Mouse (Mus musculus): Measurements from ENCODE around the gene Iqsec1.
A peak's percentile ranks its signal among the peaks of the same experiment; 100 is the strongest.

Iqsec1 gene

GRCm38 (mm10) chr6:90815341-90815740 is 173.1 kb downstream of the Iqsec1 start:
- DNase-seq (ENCODE audit: low spot score): no peak

DNA sequence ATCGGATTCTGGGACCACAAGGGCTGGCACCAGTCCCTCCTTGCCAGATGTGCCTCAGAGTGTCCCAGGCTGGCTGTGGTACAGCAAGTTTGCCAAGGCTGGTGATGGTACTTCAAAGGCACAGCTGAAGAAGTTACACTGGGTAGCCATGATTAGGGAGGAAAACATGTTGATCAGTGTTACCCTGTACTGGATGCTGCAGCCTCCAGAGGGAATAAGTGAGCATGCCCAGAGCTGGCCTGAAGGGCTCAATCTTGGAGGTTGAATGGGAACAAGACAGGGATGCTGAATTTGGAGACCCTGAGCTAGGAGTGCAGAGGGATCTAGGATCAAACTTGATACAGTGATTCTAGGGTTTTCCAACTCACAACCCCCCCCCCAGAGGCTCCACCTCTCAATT is 175.0 kb downstream of the Iqsec1 start:
- no peak for DNase-seq (ENCODE audit: low spot score)

DNA sequence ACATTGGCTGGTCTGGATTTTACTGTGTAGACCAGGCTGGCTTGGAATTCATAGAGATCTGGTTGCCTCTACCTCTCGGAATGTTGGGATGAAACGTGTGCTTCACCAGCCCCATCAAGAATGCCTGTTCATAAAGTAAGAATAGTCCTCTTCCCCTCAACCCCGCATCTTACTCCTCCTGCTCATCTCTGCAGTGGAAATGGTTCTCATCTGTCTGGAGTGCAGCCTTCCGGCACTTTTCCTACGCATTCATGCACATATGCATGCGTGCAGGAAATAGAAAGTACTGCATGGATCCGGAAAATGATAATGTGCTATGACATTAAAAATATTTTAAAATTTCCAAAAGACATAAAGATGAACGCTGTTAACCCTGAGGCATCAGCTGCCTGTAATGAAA is 175.9 kb downstream of the Iqsec1 start:
- no peak for DNase-seq (ENCODE audit: low spot score)

GRCm38 (mm10) chr6:90812072-90812471 is 176.4 kb downstream of the Iqsec1 start:
- no peak for DNase-seq (ENCODE audit: low spot score)

DNA sequence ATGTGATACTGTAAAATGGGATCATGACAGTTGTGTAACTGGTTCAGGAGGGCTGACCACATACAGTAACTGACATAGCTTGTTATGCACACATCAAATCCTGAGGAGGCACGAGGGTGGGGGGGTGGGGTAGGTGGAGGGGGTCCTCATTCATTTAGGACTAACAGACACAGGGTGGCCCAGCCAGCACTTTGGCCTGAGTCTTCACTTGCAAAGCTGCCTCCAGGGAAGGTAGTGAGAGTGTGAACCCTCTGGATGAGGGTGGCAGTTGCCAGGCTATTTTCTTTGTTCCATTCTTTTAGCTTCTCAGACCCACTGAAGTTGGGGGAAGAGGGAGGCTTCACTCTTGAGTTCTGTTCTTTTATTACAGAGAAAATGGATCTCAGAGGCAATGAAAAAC is 177.9 kb downstream of the Iqsec1 start:
- DNase-seq (ENCODE audit: low spot score): no peak

DNA sequence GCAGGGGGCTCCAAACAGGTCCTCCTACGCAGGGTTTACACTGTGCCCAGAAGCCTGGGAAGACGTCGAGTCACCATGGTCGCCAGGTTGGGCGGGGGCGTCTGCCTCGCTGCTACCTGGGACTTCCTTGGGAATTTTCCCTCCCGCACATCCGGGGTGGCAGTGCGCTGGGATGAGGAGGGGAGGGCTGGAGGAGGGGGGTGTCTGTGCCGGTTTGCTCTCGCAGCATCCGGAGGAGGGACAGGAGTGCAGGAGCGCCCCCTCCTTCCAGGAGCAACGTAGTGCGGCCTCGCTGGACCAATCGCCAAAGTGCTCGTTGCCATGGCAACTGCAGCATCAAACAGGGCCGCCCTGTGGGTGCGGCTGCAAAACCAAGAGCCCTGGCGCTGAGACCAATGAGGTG is 178.5 kb downstream of the Iqsec1 start:
- DNase-seq (ENCODE audit: low spot score): peak; percentile 49

DNA sequence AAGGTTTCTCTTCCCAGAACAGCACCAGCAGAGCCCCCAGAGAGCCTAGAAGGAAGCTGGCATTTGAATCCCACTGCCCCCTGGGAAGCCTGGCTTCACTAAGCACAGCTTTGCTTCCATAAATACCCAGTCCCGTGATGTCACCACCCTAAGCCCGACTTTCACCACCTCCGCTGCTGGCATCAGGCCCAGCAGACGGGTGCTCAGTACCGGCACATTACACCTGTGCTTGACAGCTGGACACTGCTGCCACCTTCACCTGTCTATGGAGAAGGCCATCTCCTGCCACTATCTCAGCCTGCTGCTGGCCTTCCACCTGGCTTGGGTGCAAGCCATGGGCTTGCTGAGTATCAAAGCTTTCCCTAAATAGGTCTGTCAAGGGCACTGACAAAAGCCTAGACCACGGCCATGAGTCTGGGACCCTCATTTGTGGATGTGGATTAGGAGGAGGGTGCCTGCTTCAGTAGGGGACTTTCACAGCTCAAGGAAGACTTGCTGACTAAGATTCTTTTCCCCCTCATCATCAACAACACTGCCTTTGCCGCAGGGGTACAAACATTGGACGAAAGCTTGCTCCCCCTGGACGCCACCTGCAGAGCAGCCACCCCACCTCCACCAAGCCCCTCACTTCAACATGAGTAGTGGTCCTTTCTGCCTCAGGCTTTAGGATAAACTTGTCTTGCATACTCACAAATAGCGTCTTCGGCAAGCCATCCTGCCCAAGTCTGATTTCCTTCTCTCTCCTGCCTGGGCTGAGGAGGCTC is 179.2 kb downstream of the Iqsec1 start:
- no peak for DNase-seq (ENCODE audit: low spot score)

GRCm38 (mm10) chr6:90808544-90808943 is 179.9 kb downstream of the Iqsec1 start:
- DNase-seq (ENCODE audit: low spot score): no peak

DNA sequence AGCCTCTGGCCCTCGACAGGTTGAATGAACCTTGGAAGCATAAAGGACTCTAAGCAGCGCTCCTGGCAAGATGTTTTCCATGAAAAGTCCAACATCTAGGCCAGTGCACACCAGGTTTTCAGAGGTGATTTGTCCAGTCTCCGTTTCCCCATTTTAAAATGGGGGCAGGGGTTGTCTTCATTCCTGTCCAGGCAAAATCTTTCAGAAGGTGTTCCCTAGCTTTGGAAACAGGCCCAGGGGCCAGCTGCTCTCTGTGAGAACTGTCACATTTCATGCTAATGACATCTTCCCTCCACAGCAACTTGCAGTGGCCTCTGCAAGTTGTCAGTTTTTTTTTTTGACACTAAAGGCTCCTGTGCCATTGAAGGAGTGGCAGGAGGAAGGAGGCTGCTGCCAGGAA is 180.4 kb downstream of the Iqsec1 start:
- DNase-seq (ENCODE audit: low spot score): no peak

- DNase-seq (ENCODE audit: low spot score): no peak
Observed at GRCm38 (mm10) chr6:90807581-90807980, 180.9 kb downstream of the Iqsec1 start.

- DNase-seq (ENCODE audit: low spot score): no peak
Observed at GRCm38 (mm10) chr6:90806743-90807142, 181.7 kb downstream of the Iqsec1 start.

- DNase-seq (ENCODE audit: low spot score): no peak
Observed at GRCm38 (mm10) chr6:90805101-90805500, 183.4 kb downstream of the Iqsec1 start.

DNA sequence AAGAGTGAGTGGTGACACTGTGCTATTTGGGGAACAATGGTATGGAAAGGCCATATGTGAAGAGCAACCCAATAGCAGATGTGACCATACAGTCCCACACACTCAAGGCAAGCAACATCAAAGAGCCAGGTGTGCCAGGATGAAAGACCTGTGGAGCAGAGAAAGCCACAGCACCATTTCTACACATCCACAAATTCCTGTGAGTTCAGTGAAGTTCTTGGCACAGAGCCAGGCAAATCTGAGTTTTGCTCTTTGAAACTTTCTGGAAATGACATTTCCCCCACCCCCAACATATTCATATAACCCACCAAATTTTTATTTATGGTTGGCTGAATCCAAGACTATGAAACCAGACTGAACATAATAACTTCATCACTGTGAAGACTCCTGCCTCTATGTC is 183.8 kb downstream of the Iqsec1 start:
- no peak for DNase-seq (ENCODE audit: low spot score)

- DNase-seq (ENCODE audit: low spot score): no peak
Observed at GRCm38 (mm10) chr6:90802604-90803003, 185.9 kb downstream of the Iqsec1 start.

GRCm38 (mm10) chr6:90802058-90802457 is 186.4 kb downstream of the Iqsec1 start:
- no peak for DNase-seq (ENCODE audit: low spot score)

- DNase-seq (ENCODE audit: low spot score): no peak
Observed at GRCm38 (mm10) chr6:90800825-90801224, 187.7 kb downstream of the Iqsec1 start.

DNA sequence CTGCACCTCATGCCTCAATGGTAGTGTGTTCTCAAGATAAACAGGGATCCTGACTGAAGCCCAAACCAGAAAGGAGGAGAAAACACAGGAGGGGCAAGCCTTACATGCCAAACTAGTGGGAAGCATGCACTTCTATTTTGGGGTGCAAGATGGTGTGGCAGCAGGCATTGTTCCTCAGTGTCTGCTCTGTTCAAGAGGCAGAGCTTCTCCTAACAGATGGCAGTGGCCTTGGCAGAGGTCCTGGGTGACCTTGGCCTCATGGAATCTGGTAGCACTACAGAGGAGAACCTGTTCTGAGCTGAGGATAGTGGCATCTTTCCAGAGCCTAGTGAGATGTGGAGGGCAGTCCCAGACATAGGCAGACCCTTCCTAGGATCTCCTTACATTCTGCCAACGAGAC is 189.4 kb downstream of the Iqsec1 start:
- no peak for DNase-seq (ENCODE audit: low spot score)

GRCm38 (mm10) chr6:90798201-90798600 is 190.3 kb downstream of the Iqsec1 start:
- no peak for DNase-seq (ENCODE audit: low spot score)

GRCm38 (mm10) chr6:90796902-90797596 is 191.4 kb downstream of the Iqsec1 start:
- DNase-seq (ENCODE audit: low spot score): no peak

- DNase-seq (ENCODE audit: low spot score): no peak
Observed at GRCm38 (mm10) chr6:90790901-90791300, 197.6 kb downstream of the Iqsec1 start.

GRCm38 (mm10) chr6:90789520-90789919 is 199.0 kb downstream of the Iqsec1 start:
- no peak for DNase-seq (ENCODE audit: low spot score)

- no peak for DNase-seq (ENCODE audit: low spot score)
Observed at GRCm38 (mm10) chr6:90787587-90787986, 200.9 kb downstream of the Iqsec1 start.

DNA sequence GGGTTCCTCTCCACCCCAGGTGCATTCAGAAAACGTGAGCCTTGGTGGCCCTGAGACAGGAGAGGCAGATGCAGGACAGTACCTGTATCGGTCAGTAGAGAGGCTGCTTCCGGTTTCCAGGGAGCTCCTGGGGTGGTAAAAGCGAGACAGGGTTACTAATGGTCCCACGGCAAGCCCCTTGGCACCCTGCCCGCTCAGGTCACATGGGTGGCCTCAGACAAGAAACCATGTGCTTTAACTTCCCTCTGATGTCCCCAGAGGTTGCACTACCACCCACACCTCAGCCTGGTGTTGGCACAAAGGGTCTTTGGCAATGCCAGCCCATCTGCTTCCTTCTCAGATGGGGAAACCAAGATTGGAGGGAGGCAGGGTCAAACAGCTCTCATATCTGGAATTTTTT is 201.4 kb downstream of the Iqsec1 start:
- no peak for DNase-seq (ENCODE audit: low spot score)

DNA sequence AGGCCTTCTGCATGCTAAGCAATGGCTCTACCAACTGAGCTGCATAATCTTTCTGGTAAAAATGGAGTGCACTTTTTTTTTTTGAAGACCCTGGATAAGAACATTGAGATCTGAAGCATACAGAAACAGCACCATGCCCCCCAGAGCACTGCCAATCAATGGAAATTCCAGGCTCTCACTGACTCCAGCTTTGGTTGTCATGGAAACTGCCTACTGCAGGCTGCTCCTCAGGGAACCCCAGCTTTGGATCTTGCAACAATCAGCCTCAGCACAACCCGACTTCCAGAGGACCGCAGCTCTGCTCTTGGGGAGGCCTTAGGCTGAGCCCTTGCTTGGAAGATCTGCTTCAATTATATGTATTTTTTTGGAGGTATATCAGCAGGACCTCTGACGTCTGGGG is 201.9 kb downstream of the Iqsec1 start:
- no peak for DNase-seq (ENCODE audit: low spot score)

Measured in ovary, postnatal 14 days (tissue).